Mouse (Mus musculus): ENCODE measurements around the gene Wnk1. TPM values are rescaled to one million over a fixed set of nuclear protein-coding genes. Genes with fewer than 3 reads are reported as not detected.

The Wnk1 gene
- polyA plus RNA-seq, 1 experiment from 2014 or later, result 70.7 TPM

DNA sequence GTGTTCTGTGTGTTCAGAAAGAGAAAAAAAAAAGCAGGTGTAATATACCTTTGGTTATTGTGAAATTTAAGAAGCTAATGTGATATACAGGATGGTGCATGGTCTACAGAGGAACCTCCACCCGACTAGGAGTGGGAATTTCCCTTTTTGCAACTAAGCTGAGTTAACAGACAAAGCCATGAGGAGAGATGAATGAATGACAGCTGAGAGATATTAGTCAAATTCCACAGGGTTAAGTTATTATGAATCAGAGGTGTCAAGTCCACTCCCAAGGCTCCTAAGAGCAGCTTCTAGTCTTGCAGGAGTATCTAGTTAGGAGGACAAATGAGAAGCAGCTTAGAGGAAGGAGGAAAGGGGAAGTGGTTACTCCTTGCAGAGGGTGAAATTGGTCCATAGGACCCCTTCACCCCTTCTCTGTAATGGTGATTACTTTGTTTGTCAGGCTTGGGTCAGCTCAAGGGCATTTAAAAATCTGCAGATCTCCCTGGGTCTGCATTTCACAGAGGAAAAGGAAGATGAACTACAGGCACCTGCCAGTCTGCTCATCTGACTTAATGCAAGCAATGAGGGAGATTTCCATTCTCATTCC is 4.3 kb upstream of the Wnk1 start:
- no peak for DNase-seq (ENCODE audit: low spot score)

DNA sequence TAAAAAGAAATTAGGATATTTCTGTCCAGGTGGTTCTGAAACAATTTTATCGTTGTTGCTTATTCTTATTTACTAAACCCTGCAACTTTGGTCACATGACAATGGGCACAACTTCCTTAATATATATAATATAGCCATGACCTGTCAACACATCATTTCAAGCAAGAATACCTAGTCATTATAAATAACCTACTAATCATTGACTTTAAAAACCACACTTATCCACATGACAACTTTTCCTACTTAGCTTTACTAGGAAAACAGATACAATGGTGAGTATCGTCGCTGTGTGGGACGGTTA is 2.0 kb upstream of the Wnk1 start:
- no peak for DNase-seq (ENCODE audit: low spot score)

DNA sequence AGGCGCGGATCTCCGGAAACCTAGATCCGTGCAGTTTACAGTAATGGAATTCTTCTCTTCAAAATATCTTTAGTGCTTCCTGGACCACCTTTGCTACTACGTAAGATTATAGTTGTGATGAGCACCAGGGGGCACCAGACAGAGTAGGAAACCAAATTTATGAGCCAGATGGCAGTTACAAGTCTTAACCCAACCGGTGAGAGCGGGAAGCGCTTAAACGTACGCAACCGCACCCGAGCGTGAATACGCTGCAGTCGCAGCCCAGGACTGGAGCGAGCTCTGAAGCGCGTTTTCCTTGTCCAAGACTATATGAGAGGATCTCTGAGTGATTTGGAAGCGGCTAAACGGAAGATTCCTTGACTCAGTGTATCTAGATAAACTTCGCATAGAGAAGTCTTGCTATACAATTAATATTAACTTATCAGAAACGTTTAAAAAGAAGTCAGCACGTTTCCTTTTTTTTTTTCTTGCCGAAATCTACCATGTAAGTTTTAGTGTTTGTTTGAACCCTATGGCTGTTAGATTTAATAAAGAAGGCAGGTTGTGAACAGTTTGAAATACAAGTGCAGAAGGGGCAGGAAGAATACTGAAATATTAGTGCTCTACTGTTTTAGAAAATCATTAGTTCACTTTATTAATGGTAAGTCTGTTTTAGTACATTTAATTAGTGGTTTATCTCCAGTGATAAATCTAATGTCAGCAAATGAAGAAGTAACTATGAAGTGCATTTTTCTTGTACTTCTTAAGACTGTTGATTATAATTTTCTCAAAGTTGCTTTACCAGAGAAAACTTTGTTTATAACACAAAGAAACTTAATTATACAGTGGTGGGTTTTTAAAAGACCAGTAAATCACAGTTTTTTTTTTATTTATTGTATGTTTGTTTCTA is 1.4 kb upstream of the Wnk1 start:
- DNase-seq (ENCODE audit: low spot score), result peak; percentile 95

- DNase-seq (ENCODE audit: low spot score), result no peak
These were observed 738 bp upstream of the Wnk1 start for GRCm38 (mm10) chr6:120039256-120039563.

DNA sequence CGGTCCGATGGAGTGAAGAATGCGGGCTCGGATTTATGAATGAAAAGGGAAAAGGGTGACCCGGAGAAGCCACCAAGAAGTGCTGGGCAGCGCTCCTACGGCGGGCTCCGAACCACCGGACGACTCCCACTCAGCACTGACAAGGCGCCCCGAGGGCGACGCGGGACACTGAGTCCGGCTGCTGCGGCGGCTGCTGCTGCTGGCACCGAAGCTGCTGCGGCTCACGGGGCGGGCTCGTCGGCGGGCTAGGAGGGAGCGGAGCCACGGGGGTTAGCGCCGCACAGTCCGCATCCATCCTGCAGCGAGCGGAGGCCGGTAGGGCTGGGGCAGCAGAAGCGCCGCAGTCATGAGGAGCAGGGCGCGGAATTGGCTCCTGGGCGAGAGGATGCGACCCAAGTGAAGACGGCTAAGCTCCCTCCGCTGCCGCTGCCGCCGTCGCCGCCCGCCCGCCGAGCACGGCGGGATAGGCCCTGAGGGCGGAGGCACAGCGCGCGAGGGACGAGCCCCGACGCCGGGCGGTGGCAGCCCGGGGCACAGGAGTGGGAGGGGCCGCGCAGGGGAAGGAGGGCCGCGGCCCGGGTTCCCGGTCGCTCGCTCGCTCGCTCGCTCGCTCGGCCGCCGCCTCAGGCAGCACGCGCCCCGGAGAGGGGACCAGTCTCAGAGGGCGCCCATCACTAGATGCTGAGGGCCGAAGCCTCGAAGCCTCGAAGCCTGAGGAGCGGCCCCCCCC is 671 bp downstream of the Wnk1 start:
- DNase-seq (ENCODE audit: low spot score), result peak; percentile 78

DNA sequence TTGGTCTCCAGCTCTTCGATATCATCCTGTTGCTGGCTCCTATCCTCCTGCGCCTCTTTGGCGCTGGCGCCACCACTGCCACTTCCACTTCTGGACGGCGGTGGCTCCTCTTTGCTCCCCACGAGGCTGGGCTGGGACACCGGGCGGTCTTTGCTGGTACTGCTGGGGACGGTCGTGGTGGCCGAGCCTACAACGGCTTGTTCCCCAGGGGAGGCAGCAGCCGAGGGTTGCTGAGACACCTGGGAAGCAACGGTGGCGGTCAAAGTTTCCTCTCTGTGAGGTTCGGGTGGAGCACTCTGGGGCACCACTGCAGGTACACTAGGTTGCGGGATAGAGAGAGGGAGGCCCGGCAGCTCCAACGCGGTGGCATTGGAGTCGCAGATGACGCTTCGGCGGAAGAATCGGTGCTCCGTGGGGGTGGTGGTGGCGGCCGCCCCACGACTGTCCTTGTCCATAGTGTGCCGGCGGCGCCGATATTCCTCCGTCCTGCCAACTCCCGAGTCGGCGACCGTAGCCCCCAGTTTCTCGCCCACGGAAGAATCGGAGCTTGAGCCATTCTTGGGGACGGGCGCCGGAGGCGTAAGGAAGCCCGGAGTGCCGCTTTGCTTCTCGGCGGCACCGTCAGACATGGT is 1.4 kb downstream of the Wnk1 start:
- peak; percentile 68 for DNase-seq (ENCODE audit: low spot score)

- no peak for DNase-seq (ENCODE audit: low spot score)
These were observed 13.9 kb downstream of the Wnk1 start for GRCm38 (mm10) chr6:120024577-120024976.

GRCm38 (mm10) chr6:120023746-120024145 is 14.7 kb downstream of the Wnk1 start:
- no peak for DNase-seq (ENCODE audit: low spot score)

DNA sequence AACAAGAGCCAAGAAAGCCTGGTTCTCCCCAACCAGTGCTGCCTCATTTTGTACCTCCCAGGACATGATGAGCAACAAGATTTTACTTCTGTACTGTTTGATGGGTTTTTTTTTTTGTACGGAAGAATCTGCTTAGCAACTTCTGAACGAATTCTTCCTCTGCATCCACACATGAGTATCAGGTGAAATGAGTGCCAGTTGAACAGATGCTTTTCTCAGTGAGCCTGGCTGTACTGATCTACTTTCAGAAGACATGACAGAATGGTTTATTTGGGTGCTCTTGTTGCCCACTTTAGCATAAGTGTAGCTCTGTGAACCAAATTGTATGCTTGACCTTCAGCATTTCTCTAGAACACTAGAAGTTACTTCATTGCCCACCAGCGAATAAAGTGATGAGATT is 16.4 kb downstream of the Wnk1 start:
- no peak for DNase-seq (ENCODE audit: low spot score)

DNA sequence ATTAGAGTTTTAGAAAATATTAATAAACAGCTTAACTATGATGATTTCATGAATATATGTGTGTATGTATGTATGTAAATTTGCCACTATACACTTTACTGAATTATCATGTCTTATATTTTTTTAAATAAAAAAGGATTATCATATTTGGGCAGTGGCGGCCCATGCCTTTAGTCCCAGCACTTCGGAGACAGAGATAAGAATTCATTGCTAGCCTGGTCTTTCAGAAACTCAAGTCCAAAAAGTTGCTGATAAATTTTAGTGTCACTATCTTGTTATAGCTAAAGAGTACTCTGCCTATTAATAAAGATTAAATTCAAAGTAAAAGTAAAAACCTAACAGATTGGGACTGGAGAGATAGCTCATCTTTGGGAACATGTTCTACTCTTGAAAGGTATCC is 18.8 kb downstream of the Wnk1 start:
- no peak for DNase-seq (ENCODE audit: low spot score)

DNA sequence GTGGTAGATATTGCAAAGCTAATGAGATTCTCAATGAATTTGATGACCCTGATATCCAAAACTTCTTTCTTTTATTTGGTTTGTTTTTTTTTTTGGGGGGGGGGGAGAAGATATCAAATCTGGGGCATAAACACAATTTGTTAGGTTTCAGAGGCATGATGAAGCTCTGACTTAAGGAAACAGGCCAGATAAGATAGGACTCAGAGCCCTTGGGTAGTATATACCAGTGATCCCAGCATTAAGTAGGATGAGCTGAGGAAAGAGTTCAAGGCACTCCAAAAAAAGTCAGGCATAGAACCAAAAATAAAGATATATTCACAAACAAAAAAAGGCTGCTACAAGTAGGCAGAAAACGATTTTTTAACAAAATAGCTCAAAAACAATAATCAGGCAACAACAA is 25.3 kb downstream of the Wnk1 start:
- DNase-seq (ENCODE audit: low spot score), result no peak

DNA sequence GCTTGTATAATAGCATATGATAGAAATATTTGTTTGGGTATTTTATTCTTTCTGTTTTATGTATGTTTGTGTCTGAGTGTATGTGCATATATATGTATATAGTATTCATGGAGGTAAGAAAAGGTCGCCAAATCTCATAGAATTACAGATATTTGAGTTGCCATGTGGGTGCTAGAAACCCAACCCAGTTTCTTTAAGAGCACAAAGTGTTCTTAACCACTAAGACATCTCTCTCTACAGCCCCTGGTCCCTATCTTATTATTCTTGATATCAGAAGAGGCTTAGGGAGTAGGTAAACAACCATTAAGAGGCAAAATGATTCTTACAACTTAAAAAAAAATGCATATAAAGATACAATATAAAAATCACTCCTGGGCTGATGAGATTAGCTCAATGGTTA is 27.0 kb downstream of the Wnk1 start:
- DNase-seq (ENCODE audit: low spot score), result no peak

GRCm38 (mm10) chr6:120011001-120011400 is 27.5 kb downstream of the Wnk1 start:
- no peak for DNase-seq (ENCODE audit: low spot score)

DNA sequence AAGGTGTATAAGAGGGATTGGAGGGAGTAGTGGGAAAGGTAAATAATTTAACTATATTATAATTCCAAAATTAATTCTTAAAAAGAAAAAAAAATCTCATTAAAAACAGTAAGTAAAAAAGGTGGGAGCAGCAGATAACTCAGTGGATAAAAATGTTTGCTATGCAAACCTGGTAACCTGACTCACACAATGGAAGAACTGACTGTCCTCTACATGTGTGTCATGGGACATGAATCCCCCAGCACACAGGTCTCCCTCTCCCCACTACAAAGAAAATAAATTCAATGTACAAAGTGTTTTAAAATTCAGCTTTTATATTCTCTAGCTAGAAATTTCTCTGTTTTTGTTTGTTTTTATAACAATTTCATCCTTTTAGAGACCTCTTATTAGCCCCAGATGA is 27.9 kb downstream of the Wnk1 start:
- no peak for DNase-seq (ENCODE audit: low spot score)

DNA sequence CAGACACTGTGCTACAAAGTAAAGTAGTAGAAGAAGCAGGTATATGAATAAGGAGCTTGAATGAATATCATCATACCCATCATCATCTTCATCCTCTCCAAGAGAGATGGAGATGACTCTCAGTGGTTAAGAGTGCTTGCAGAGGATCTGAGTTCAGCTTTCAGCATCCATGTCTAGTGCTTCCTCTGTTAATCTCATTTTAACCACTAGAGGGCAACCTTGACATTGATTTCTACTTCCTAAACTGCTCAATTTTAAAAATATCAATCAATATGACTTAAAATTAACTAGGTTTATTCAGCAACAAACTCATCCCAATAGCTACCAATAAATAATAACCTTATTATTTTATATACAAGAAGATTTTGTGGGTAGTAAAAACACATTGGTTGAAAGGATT is 36.8 kb downstream of the Wnk1 start:
- DNase-seq (ENCODE audit: low spot score), result peak; percentile 62

DNA sequence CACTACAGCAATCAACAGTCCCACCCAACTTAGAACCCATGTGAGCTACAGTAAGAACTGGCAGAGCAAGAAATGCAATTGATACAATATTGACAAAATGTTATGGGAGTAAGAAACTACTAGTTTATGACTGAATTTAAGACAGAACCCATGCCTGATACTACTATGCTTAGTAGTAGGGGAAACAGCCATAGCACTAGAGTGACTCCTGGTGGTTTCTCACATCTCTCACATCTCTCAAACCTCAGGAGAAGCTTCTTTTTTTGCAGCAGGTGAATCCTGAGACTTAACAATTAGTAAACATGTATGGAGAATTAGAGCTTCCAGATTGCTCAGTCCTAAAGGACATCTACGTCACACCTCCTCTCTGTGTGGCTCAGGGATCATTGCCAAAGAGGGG is 42.0 kb downstream of the Wnk1 start:
- DNase-seq (ENCODE audit: low spot score), result peak; percentile 31

DNA sequence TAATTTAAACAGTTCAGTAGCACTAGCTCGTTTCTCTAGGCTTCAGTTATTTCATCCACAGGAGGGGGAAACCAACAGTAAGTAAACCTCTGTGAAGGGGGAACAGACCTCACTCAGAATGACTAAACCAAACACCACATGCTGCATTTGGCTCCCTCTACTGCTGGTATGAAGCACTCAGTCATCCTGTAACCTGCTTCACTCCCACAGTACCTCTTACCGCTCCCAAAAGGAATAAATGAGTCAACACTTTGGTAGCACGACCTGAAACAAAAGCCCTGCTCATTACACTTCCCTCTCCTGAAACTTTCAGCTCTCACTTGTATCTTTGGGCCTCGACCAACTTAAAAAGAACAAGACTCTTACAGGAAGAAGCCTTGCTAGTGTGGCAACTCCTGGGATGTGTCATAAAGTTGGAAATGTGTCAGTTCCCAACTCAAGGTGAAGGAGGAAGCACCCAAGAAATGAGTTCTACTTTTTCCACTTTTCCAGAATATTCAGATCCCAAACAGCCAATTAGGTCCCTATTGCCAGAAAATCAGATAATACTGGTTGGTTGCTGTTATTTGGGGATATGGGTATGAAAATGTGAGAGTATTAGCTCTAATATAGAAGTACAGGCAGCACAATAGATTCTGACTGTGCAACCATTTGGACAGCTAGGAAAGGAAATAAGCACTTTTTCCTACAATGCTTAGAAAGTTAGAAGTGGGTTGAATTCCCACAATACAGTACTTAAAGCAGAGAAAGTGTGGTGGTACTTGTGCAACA is 114.1 kb downstream of the Wnk1 start:
- DNase-seq (ENCODE audit: low spot score), result no peak

DNA sequence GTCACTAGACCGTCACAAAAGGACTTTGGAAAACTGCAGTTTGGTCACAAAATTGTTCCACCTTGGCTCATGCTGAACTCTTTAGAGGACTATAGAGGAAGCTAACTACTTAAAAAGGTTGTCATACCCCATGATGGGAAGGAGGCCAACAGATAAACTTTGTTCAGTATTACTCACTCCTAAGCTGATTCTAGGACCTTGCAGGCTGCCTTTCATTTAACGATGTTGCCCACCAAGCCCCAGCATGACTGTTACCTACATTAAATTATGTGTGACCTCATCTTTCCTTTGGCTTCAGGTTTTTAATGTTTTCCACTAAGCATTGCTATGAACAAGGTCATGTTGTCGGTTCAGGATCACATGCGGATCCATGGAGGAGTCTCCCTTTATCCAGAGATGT is 115.9 kb downstream of the Wnk1 start:
- no peak for DNase-seq (ENCODE audit: low spot score)

- DNase-seq (ENCODE audit: low spot score), result no peak
These were observed 116.3 kb downstream of the Wnk1 start for GRCm38 (mm10) chr6:119922136-119922535.

DNA sequence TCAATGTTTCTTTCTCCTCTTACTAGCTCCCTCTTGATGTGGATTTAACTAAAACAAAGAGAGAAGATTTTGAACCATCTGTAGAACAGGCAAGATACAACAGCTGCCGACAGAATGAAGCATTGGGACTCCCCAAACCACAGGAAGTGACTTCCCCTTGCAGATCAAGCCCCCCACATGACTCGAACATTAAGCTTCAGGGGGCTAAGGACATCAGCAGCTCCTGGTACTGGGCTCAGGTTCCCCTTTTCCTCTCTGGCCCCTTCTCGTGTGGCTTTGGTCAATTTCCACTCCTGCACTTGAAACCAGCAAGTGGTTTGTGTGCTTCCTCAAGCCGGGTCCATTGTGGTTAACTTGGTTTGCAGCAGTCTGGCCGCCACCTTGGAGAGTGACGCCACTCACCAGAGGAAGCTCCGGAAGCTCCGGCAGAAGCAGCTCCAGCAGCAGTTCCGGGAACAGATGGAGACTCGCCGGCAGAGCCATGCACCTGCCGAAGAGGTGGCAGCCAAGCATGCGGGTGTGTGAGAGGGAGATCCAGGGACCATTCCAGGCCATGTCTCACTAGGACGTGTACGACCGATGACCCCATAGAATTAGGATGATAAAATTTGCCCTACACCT is 119.8 kb downstream of the Wnk1 start:
- peak; percentile 88 for DNase-seq (ENCODE audit: low spot score)

DNA sequence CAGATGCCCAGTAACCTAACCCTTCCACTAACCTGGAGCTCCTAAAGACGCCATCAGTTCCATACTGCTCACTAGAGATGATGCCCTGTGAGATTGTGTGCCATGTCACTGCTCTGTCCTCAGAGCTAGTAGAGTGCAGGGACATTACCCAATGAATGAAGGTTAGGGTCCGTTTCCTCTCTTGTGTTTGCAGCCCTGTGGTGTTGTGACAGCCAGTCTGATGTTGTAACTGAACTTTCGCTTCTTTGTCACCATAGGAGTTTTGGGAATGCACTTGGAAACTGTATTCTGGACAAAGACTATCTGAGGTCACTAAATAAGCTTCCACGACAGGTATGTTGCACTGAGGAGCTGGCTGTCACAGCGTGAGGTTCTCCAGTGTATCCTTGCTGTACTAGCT is 122.8 kb downstream of the Wnk1 start:
- no peak for DNase-seq (ENCODE audit: low spot score)

Measured in thymus, postnatal 0 days (tissue).